Mouse (Mus musculus) monocyte, adult 59 days (primary cell): Measurements from ENCODE around the gene Vmn2r80. TPM values are rescaled to one million over a fixed set of nuclear protein-coding genes. Genes with fewer than 3 reads are reported as not detected.

Experiments
- total RNA-seq, 2 experiments: library from RNA; stranded (reverse); gene quantifications; one replicate each; pipeline ENCODE4 v1.2.4; 2023

Vmn2r80 gene
- not detected for total RNA-seq

GRCm38 (mm10) chr10:79148469-79148868 lies at the start of gene Vmn2r80:
Gene Vmn2r80 (plus strand): TSS chr10:79148769.

Other genes starting within 250 kb of the Vmn2r80 start
- not detected for gene Olfr1354, start 235.6 kb upstream of the Vmn2r80 start, total RNA-seq
- gene Olfr8, start 198.1 kb upstream of the Vmn2r80 start, total RNA-seq, result not detected
- gene Olfr1353, start 185.5 kb upstream of the Vmn2r80 start, total RNA-seq, result not detected
- not detected for gene Olfr1352, start 167.7 kb upstream of the Vmn2r80 start, total RNA-seq
- not detected for gene Olfr1351, start 136.3 kb upstream of the Vmn2r80 start, total RNA-seq
- gene Olfr57, start 120.0 kb upstream of the Vmn2r80 start, total RNA-seq, result not detected
- gene 2610008E11Rik, start 51.2 kb upstream of the Vmn2r80 start, total RNA-seq, result 1 to 10 TPM; 7.0 to 8.7 TPM
- not detected for gene Vmn2r81, start 98.9 kb downstream of the Vmn2r80 start, total RNA-seq
- not detected for gene Vmn2r82, start 207.8 kb downstream of the Vmn2r80 start, total RNA-seq